Mouse (Mus musculus) limb, embryonic 12.5 days (tissue): ENCODE results near the gene Gk2. TPM values are rescaled to one million over a fixed set of nuclear protein-coding genes. Genes with fewer than 3 reads are reported as not detected.

ENCODE experiments used
- ATAC-seq: fragments of 200-750 bp; cut with Nextera tagmentation; 2 replicates; pipeline ENCODE4 v1.8.0; 2017; ENCODE audit warnings: low read depth, moderate TSS enrichment; ENCODE audit not compliant: insufficient number of reproducible peaks, insufficient read depth, low FRiP score, low TSS enrichment
- H3K27ac ChIP-seq: fragments of 300-500 bp; sonication (generic); 2 replicates; pipeline ENCODE4 v1.5.1; 2016; ENCODE audit warnings: mild to moderate bottlenecking, moderate library complexity
- H3K27me3 ChIP-seq: fragments of 300-500 bp; sonication (generic); 2 replicates; pipeline ENCODE4 v1.6.1; 2016; ENCODE audit warnings: mild to moderate bottlenecking, moderate library complexity
- H3K36me3 ChIP-seq: fragments of 300-500 bp; sonication (generic); 2 replicates; pipeline ENCODE4 v1.6.1; 2016; ENCODE audit warnings: mild to moderate bottlenecking, moderate library complexity
- H3K4me1 ChIP-seq: fragments of 300-500 bp; sonication (generic); replicated peaks from 2 replicates; pipeline ENCODE4 v1.6.1; 2016
- H3K4me2 ChIP-seq: fragments of 300-500 bp; sonication (generic); 2 replicates; pipeline ENCODE4 v1.6.1; 2016; ENCODE audit warnings: mild to moderate bottlenecking, moderate library complexity
- H3K4me3 ChIP-seq: fragments of 300-500 bp; sonication (generic); replicated peaks from 2 replicates; pipeline ENCODE4 v1.5.1; 2016; ENCODE audit warnings: mild to moderate bottlenecking
- H3K9ac ChIP-seq: fragments of 300-500 bp; sonication (generic); replicated peaks from 2 replicates; pipeline ENCODE4 v1.6.1; 2016; ENCODE audit warnings: mild to moderate bottlenecking, moderate library complexity
- H3K9me3 ChIP-seq: fragments of 300-500 bp; sonication (generic); 2 replicates; pipeline ENCODE4 v1.6.1; 2016; ENCODE audit warnings: mild to moderate bottlenecking, moderate library complexity
- WGBS: fragments of 180-500 bp; shearing (Covaris S2); methylation state at CpG from one replicate; pipeline ENCODE4 v1.1.7; 2016; 5-methylcytosine and 5-hydroxymethylcytosine counted together
- polyA plus RNA-seq: library from polyadenylated mRNA; unstranded; fragments of >200 nt; fragmentation: Nextera tagmentation; extraction: Ambion mirVana; gene quantifications from 2 replicates; pipeline ENCODE4 v1.2.1, GENCODE M21; 2016

The Gk2 gene
- not detected in 2 replicates for polyA plus RNA-seq

GRCm38 (mm10) chr5:97456816-97457215 is at the start of gene Gk2:
Gk2 (minus strand) TSS chr5:97457021.
- H3K4me1 ChIP-seq: no peaks in the 10 kb centered on the region
- H3K27ac ChIP-seq: no peak within 1 kb of the TSS
- H3K27me3 ChIP-seq: no peaks in the 10 kb centered on the region
- H3K4me3 ChIP-seq: no peak within 1 kb of the TSS
- H3K4me2 ChIP-seq: no peak within 1 kb of the TSS
- 94% methylated on average over 10 of the region's 10 CpGs for WGBS
- no peak for ATAC-seq
- no peaks in the 10 kb centered on the region for H3K36me3 ChIP-seq
- H3K9ac ChIP-seq: no peak within 1 kb of the TSS
- H3K9me3 ChIP-seq: no peaks in the 10 kb centered on the region

- Histone ChIP-seq H3K27ac (no peak overlapping the region), H3K9ac (no peak overlapping the region), H3K27me3 (no peaks in the 10 kb centered on the region), H3K4me3 (no peak overlapping the region), H3K4me2 (no peak overlapping the region), H3K9me3 (no peaks in the 10 kb centered on the region), H3K36me3 (no peaks in the 10 kb centered on the region), H3K4me1 (0 out of 2 replicates have a peak, but pooled peaks cover 5% of the 10 kb centered on the region)
- no peak for ATAC-seq
Measured at GRCm38 (mm10) chr5:97498041-97498440, 41.2 kb upstream of the Gk2 start.

GRCm38 (mm10) chr5:97495488-97496092 is 38.8 kb upstream of the Gk2 start:
- H3K9me3 ChIP-seq: no peaks in the 10 kb centered on the region
- 52% methylated on average over 5 of the region's 5 CpGs for WGBS
- H3K4me3 ChIP-seq: no peak overlapping the region
- no peak overlapping the region for H3K4me2 ChIP-seq
- no peak for ATAC-seq
- H3K9ac ChIP-seq: no peak overlapping the region
- no peaks in the 10 kb centered on the region for H3K27me3 ChIP-seq
- 0 out of 2 replicates have a peak, but pooled peaks cover 5% of the 10 kb centered on the region for H3K4me1 ChIP-seq
- H3K36me3 ChIP-seq: no peaks in the 10 kb centered on the region
- no peak overlapping the region for H3K27ac ChIP-seq

- H3K9ac ChIP-seq: no peak overlapping the region
- H3K27ac ChIP-seq: no peak overlapping the region
- ATAC-seq: no peak
- no peaks in the 10 kb centered on the region for H3K36me3 ChIP-seq
- H3K4me2 ChIP-seq: no peak overlapping the region
- 86% methylated on average over 5 of the region's 5 CpGs for WGBS
- H3K27me3 ChIP-seq: no peaks in the 10 kb centered on the region
- no peaks in the 10 kb centered on the region for H3K9me3 ChIP-seq
- 0 out of 2 replicates have a peak, but pooled peaks cover 5% of the 10 kb centered on the region for H3K4me1 ChIP-seq
- no peak overlapping the region for H3K4me3 ChIP-seq
Measured at GRCm38 (mm10) chr5:97493421-97493820, 36.6 kb upstream of the Gk2 start.

GRCm38 (mm10) chr5:97486141-97486540 is 29.3 kb upstream of the Gk2 start:
- no peak overlapping the region for H3K9ac ChIP-seq
- no peak overlapping the region for H3K27ac ChIP-seq
- H3K36me3 ChIP-seq: no peaks in the 10 kb centered on the region
- no peak for ATAC-seq
- no peak overlapping the region for H3K4me3 ChIP-seq
- no peaks in the 10 kb centered on the region for H3K9me3 ChIP-seq
- H3K4me2 ChIP-seq: no peak overlapping the region
- no peaks in the 10 kb centered on the region for H3K27me3 ChIP-seq
- 88% methylated on average over 5 of the region's 5 CpGs for WGBS
- no peaks in the 10 kb centered on the region for H3K4me1 ChIP-seq

GRCm38 (mm10) chr5:97479991-97480390 is 23.2 kb upstream of the Gk2 start:
- no peaks in the 10 kb centered on the region for H3K36me3 ChIP-seq
- H3K4me2 ChIP-seq: no peak overlapping the region
- WGBS: 73% methylated on average over 1 of the region's 1 CpGs
- no peak overlapping the region for H3K4me3 ChIP-seq
- H3K9me3 ChIP-seq: no peaks in the 10 kb centered on the region
- ATAC-seq: no peak
- no peak overlapping the region for H3K27ac ChIP-seq
- no peaks in the 10 kb centered on the region for H3K4me1 ChIP-seq
- H3K27me3 ChIP-seq: no peaks in the 10 kb centered on the region
- H3K9ac ChIP-seq: no peak overlapping the region

- Histone ChIP-seq H3K4me1 (no peaks in the 10 kb centered on the region), H3K9me3 (no peaks in the 10 kb centered on the region), H3K4me2 (no peak overlapping the region), H3K27ac (no peak overlapping the region), H3K9ac (no peak overlapping the region), H3K36me3 (no peaks in the 10 kb centered on the region), H3K4me3 (no peak overlapping the region), H3K27me3 (no peaks in the 10 kb centered on the region)
- no peak for ATAC-seq
- WGBS: 91% methylated on average over 7 of the region's 7 CpGs
Measured at GRCm38 (mm10) chr5:97467246-97467645, 10.4 kb upstream of the Gk2 start.

GRCm38 (mm10) chr5:97466430-97467158 is 9.8 kb upstream of the Gk2 start:
- no peak overlapping the region for H3K9ac ChIP-seq
- H3K4me3 ChIP-seq: no peak overlapping the region
- H3K4me1 ChIP-seq: no peaks in the 10 kb centered on the region
- no peaks in the 10 kb centered on the region for H3K27me3 ChIP-seq
- H3K9me3 ChIP-seq: no peaks in the 10 kb centered on the region
- no peaks in the 10 kb centered on the region for H3K36me3 ChIP-seq
- no peak for ATAC-seq
- WGBS: 80% methylated on average over 10 of the region's 10 CpGs
- H3K27ac ChIP-seq: no peak overlapping the region
- H3K4me2 ChIP-seq: no peak overlapping the region

GRCm38 (mm10) chr5:97465956-97466355 is 9.1 kb upstream of the Gk2 start:
- Histone ChIP-seq H3K4me3 (no peak overlapping the region), H3K27me3 (no peaks in the 10 kb centered on the region), H3K27ac (no peak overlapping the region), H3K4me1 (no peaks in the 10 kb centered on the region), H3K4me2 (no peak overlapping the region), H3K9me3 (no peaks in the 10 kb centered on the region), H3K36me3 (no peaks in the 10 kb centered on the region), H3K9ac (no peak overlapping the region)
- no peak for ATAC-seq
- WGBS: 84% methylated on average over 3 of the region's 3 CpGs

- Histone ChIP-seq H3K36me3 (no peaks in the 10 kb centered on the region), H3K4me2 (no peak overlapping the region), H3K27me3 (no peaks in the 10 kb centered on the region), H3K9me3 (no peaks in the 10 kb centered on the region), H3K4me1 (no peaks in the 10 kb centered on the region), H3K27ac (no peak overlapping the region), H3K9ac (no peak overlapping the region), H3K4me3 (no peak overlapping the region)
- no peak for ATAC-seq
- WGBS: 92% methylated on average over 3 of the region's 3 CpGs
Measured at GRCm38 (mm10) chr5:97462856-97463255, 6.0 kb upstream of the Gk2 start.

- H3K36me3 ChIP-seq: no peaks in the 10 kb centered on the region
- no peaks in the 10 kb centered on the region for H3K27me3 ChIP-seq
- H3K27ac ChIP-seq: no peak overlapping the region
- 32% methylated on average over 4 of the region's 4 CpGs for WGBS
- no peak overlapping the region for H3K9ac ChIP-seq
- no peak for ATAC-seq
- H3K4me3 ChIP-seq: no peak overlapping the region
- H3K9me3 ChIP-seq: no peaks in the 10 kb centered on the region
- no peak overlapping the region for H3K4me2 ChIP-seq
- H3K4me1 ChIP-seq: no peaks in the 10 kb centered on the region; the same call in 1 of the 2 replicates
Measured at GRCm38 (mm10) chr5:97451451-97451850, 5.4 kb downstream of the Gk2 start.

- no peaks in the 10 kb centered on the region for H3K27me3 ChIP-seq
- H3K9me3 ChIP-seq: no peaks in the 10 kb centered on the region
- H3K4me2 ChIP-seq: no peak overlapping the region
- no peak overlapping the region for H3K27ac ChIP-seq
- ATAC-seq: no peak
- H3K4me3 ChIP-seq: no peak overlapping the region
- WGBS: 49% methylated on average over 1 of the region's 1 CpGs
- H3K36me3 ChIP-seq: no peaks in the 10 kb centered on the region
- no peaks in the 10 kb centered on the region for H3K4me1 ChIP-seq
- H3K9ac ChIP-seq: no peak overlapping the region
Measured at GRCm38 (mm10) chr5:97444191-97444590, 12.6 kb downstream of the Gk2 start.
